Mouse (Mus musculus): ENCODE results near the gene Rps18. TPM values are rescaled to one million over a fixed set of nuclear protein-coding genes. Genes with fewer than 3 reads are reported as not detected.
A peak's percentile ranks its signal among the peaks of the same experiment; 100 is the strongest.

Rps18 gene
- total and polyA plus RNA-seq, 3 experiments = 286 to 1,183 TPM; not detected in 1

DNA sequence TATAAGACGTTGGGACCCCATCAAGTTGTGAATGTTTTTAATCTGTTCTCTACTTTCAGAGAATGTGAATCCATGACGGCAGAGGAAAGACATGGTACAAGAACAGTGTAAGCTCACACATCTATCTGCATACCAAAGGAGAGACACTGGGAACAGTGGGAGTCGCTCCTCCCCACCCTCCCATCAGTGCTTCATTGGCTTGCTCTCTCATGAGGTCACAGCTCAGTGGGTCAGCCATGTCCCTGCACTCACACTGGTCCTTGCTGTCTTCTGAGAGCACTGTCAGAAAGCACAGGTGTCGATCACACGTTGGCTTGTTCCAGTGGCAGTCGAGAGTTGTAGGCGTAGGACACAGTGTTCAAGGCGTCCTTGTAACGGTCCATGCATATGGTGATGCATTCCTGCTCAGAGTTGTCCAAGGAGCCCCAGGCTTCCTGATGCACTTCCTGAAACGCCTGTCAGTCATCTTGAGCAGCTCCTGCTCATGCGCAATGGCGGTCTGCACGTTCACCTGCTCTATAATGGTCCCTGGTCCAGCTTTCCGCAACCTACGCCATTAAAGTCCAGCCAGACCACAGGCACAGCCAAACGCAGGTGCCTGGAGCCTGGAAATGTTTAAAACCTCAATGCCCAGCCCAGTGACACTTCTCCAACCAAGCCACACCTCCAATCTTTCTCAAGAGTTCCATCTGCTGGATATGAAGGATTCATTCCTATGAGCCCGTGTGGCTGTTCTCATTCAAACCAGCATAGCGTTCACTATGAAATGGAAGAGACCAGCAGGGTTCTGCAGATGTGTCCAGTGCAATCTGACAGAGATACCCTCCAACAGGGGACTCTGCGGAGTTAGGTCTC lies 24.6 kb upstream of the Rps18 start (continued):
- TF ChIP-seq RAD21 (IDR thresholded peaks at IDR 0.05; ENCODE audit: low read depth, low read length) (no peak), BHLHE40 (IDR thresholded peaks at IDR 0.05; ENCODE audit: borderline replicate concordance, low read depth, low read length) (no peak), CHD2 (IDR thresholded peaks at IDR 0.05; ENCODE audit: low read length) (no peak), MAX (IDR thresholded peaks at IDR 0.05; ENCODE audit: low read length) (no peak)

DNA sequence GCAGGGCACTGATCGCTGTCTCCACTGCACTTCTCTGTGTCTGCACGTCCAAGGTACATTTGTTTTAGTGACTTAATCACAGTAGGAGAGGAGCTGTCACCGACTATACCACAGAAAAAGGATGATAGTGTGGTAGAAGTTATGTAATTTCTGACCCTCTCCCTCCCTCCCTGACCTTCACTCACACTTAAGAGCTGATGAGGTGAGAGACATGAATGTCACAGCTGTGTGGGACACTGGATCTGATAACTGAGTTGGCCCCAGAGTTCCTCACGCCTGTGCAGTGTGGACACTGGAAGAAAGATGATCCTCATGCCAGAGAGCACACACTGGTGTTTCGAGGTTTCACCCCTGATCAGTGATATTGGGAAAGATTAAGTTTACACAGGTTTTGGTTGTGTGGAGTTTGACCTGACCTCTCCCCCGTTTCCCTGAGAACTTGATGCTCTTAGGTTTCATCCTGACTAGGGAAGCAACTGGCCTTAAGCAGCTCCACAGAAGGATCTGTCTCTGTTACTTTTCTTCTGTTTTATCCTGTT lies 23.8 kb upstream of the Rps18 start:
- Histone ChIP-seq H3K27me3 (ENCODE audit: control insufficient read depth in 1 of 2, insufficient read depth in 2 of 2, low read length in 2 of 2) (peaks cover 0 to 1% of the 10 kb centered on the region in 2 experiments; a peak in 1 of 4 replicates), H3K9me3 (replicated peaks; ENCODE audit: insufficient read depth, low read length) (no peaks in the 10 kb centered on the region), H3K36me3 (ENCODE audit: control insufficient read depth in 1 of 2, insufficient read depth in 2 of 2, low read length in 2 of 2) (no peaks in the 10 kb centered on the region), H3K9ac (ENCODE audit: control insufficient read depth, low read depth, low read length, poor library complexity, severe bottlenecking) (no peak overlapping the region), H3K79me2 (ENCODE audit: control insufficient read depth, insufficient read depth, low read length, poor library complexity) (no peaks in the 10 kb centered on the region), H3K4me3 (ENCODE audit: control insufficient read depth in 1 of 2, insufficient read depth in 1 of 2, low read depth in 2 of 2, low read length in 2 of 2) (no peak overlapping the region), H3K27ac (ENCODE audit: control insufficient read depth, low read depth, low read length) (no peak overlapping the region), H3K4me1 (ENCODE audit: control insufficient read depth in 1 of 2, insufficient read depth in 2 of 2, low read length in 2 of 2) (no peaks in the 10 kb centered on the region)
- no peak for TF ChIP-seq NRF1 (IDR thresholded peaks at IDR 0.05; ENCODE audit: insufficient read depth, low read depth, low read length, poor library complexity, severe bottlenecking)
- TF ChIP-seq ELF1 (IDR thresholded peaks at IDR 0.05; ENCODE audit: low read depth, low read length) = no peak
- TF ChIP-seq TCF12 (IDR thresholded peaks at IDR 0.05; ENCODE audit: low read depth, low read length) = no peak
- TF ChIP-seq USF2 (IDR thresholded peaks at IDR 0.05; ENCODE audit: borderline replicate concordance in 1 of 2, insufficient read depth in 1 of 2, low read depth in 1 of 2, low read length in 2 of 2) = no peak
- no peak for TF ChIP-seq E2F4 (IDR thresholded peaks at IDR 0.05; ENCODE audit: borderline replicate concordance, low read depth, low read length)
- TF ChIP-seq POLR2AphosphoS2 (IDR thresholded peaks at IDR 0.05; ENCODE audit: low read length) = no peak
- TF ChIP-seq NELFE (IDR thresholded peaks at IDR 0.05; ENCODE audit: low read depth, low read length) = no peak
- no peak for TF ChIP-seq CTCF (IDR thresholded peaks at IDR 0.05 in 2 of 3, conservative IDR thresholded peaks at IDR 0.05 in 1 of 3; ENCODE audit: control insufficient read depth in 1 of 3, insufficient read depth in 1 of 3, low read depth in 2 of 3, low read length in 3 of 3, poor library complexity in 1 of 3, severe bottlenecking in 1 of 3)
- no peak for TF ChIP-seq MEF2A (IDR thresholded peaks at IDR 0.05; ENCODE audit: extremely low read depth, insufficient replicate concordance, low read depth, low read length, poor library complexity, severe bottlenecking)
- no peak for TF ChIP-seq KAT2A (conservative IDR thresholded peaks at IDR 0.05; ENCODE audit: low read depth, low read length)
- DNase-seq (ENCODE audit: low read depth, low spot score) = no peak

DNA sequence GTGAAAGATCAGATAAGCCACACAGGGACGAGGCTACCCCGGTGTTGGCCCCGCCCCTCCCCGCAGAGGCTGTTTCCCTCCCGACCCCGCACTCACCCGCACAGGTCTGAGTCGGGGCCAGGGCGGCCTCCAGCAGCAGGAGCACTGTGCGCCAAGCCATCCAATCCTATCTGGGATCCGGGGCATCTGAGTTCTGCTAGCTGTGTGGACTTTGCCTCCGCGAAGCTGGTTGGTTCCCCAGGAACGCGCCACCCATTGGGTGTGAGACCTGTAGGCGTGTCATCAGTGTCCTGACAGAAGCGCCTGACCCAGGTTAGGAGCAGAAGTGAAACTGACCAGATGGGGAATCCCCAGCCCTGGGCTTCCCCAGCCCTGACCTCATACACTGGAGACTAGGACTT lies 22.8 kb upstream of the Rps18 start:
- no peaks in the 10 kb centered on the region for H3K36me3 ChIP-seq (ENCODE audit: control insufficient read depth in 1 of 2, insufficient read depth in 2 of 2, low read length in 2 of 2)
- peak; percentile 49 for DNase-seq (ENCODE audit: low read depth, low spot score)
- H3K9ac ChIP-seq (ENCODE audit: control insufficient read depth, low read depth, low read length, poor library complexity, severe bottlenecking) = peak overlapping the region; percentile 54
- no peaks in the 10 kb centered on the region for H3K79me2 ChIP-seq (ENCODE audit: control insufficient read depth, insufficient read depth, low read length, poor library complexity)
- H3K4me3 ChIP-seq (ENCODE audit: control insufficient read depth in 1 of 2, insufficient read depth in 1 of 2, low read depth in 2 of 2, low read length in 2 of 2) = peak overlapping the region in 1 of 2 experiments; percentile 59; a peak in 2 of 4 replicates
- no peaks in the 10 kb centered on the region for H3K9me3 ChIP-seq (replicated peaks; ENCODE audit: insufficient read depth, low read length)
- H3K27ac ChIP-seq (ENCODE audit: control insufficient read depth, low read depth, low read length) = no peak overlapping the region
- no peaks in the 10 kb centered on the region for H3K4me1 ChIP-seq (ENCODE audit: control insufficient read depth in 1 of 2, insufficient read depth in 2 of 2, low read length in 2 of 2)
- H3K27me3 ChIP-seq (ENCODE audit: control insufficient read depth in 1 of 2, insufficient read depth in 2 of 2, low read length in 2 of 2) = peaks cover under 1 to 1% of the 10 kb centered on the region in 2 experiments; a peak in 2 of 4 replicates
- TF ChIP-seq NELFE (IDR thresholded peaks at IDR 0.05; ENCODE audit: low read depth, low read length) = 0 out of 2 replicates have a peak, but pooled peaks have one; percentile 8
- TF ChIP-seq CHD2 (IDR thresholded peaks at IDR 0.05; ENCODE audit: low read length) = no peak

Measured in MEL (cell line).